Mouse (Mus musculus) urinary bladder, postnatal 25 days (tissue): ENCODE results near the gene Ror1.

Experiments used
- DNase-seq: peaks from one replicate; pipeline ENCODE4 v3.0.0; 2022; ENCODE audit warnings: low spot score

The Ror1 gene

DNA sequence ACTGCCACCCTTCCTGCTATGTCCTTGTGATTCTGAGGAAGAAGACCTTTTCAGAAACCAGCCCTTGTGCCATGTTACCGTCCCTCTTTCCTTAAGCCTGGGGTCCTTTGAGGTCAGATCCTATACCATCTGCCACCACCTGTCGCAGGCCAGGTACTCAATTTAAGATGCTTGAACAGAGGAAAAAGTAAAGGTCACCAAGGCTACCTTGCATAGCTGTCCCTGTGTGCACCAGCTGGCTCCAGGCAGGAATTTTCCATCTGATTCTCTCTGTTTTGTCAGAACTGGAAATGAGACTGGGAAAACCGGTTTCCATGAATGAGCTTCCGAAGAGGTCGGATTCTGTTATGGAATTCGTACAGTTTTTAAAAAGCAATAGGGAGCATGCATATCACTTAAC, 294.8 kb downstream of the Ror1 start:
- no peak for DNase-seq

DNA sequence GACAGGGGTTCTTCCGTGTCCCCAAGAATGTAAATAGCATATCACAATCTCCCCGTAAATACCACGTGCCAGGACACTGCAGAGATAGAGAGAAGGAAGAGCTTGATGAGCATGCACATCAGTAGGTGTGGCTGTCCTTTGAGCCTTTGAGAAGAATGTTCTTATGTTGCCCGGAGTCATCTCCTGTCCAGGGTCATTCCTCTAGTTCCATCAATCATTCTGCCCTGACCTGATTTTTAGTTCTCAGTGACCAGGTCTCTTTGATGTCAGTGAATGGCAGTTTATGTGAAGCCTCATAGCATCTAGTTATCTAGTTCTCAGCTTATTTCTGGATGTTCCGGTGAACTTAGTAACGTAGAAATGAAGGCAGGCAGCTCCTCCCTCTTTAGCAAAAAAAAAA, 295.4 kb downstream of the Ror1 start:
- DNase-seq = no peak

DNA sequence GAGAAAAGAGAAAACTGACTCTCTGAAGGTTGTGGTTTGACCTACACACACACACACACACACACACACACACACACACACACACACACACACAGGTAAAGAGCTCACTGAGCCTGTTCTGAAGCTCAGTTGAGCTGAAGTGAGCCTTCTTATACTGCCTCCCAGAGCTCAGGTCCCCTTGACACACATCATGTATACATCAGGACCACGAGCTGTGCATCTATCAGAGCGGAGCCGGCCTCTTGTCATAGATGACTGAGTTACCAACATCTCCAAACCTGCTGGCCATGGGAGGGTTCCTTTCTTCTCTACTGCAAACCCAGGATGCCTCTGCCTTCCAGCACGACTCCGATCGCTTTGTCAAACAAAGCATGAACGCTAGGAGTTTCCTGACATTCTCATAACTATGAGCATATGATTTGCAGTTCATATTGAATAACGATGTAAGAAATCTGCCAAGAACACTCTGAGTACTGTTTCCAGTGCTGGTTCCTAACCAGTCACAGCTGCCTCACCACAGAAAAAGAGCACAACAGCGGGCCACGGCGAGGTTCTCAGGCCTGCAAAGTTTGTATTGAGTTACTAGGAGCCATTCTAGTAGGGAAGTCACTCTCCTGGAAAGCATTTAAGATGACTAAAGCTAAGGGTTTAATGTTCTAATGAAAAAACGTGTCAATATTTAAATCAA, 297.9 kb downstream of the Ror1 start:
- no peak for DNase-seq

DNA sequence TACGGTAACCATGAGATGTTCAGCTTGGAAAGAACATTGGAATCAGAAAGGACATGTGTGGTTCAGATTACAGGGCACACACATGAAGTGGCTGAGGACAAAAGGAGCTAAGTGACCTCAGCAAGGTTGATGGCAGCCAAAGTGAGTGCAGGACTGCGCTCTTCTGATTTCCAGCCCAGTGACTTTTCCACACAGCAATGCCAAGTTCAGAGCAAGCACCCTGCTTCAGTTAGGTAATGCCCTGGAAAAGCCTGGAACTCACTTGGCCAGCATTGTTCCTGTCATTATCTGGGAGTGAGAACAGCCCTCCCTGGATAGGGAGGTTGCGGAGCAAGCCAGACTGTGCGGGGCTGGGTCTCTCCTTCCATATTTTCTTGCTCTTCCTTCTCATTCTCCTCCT, 299.8 kb downstream of the Ror1 start:
- DNase-seq = no peak

DNA sequence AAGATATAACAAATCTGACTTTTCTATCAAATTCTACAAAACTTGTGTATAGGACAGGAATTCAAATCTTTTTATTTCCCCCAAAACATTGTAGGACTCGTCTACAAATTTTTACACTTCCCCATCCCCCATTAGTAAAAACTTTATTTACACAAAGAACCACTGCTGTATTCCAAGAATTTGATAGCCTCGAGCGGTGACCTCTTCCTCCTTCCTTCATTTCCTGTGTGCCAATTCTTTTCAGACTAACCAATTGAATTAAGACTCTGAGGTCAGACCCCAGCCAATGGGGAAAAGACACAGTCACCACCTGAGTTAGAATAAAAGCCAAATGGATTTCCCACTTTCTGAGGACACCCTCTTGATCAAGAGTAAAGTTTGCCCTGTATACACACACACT, 302.5 kb downstream of the Ror1 start:
- no peak for DNase-seq

DNA sequence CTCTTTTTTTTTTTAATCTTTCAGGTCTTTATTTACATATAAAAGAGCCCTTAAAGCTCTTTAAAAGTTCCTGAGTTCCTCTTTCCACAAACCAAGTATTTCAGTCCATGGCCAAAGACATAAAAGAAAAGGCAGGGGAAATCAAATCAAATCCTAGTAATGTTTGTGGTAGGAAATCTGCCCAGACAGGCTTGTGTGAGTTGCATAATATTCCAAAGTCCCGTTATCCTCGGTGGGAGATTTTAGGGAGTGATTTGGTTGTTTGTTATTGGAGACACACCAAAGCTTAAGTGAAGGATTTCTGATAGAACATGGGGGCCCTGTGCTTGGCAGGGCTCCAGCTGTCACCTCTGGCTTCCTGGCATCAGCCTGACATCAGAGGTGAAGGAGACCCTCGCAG, 305.5 kb downstream of the Ror1 start:
- DNase-seq = no peak

DNA sequence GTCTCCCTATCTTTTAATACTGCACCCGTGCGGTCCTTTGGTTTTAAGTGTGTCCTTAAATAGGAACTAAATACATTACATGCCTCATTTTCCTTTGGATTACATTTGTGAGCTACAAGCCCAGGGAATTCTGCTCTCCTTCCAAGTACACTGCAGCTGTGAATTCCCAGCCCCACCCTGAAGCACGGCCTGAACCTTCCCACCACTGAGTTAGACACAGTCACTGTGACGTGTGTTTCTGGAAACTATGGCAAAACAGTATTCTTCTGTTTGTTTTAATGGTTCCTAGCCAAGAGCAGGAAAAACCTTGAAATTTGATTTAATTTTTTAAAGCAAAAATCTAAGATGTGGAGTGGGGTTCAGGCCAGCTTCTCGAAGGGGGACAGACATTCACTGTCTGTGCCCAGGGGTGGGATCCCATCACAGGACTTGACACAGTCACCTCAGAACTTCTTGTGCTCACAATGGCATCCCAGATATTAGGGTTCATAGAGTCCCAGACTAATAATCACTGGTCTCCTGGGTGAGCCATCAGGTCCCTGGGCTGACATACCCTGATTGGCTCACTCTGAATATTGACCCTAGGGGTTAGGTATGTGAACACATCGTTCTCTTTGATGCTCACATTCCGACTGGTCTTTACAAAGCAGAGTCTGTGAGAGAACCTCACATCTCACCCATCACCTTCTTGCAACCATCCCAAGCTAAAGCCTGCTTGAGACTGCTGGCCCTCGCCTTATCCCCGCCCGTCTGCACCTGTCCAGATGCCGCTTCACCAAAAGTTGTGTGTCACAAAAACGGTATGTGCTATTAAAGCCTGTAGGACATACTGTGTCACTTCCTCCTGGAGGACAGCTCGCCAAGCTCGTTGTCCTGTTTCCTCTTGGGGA, 306.2 kb downstream of the Ror1 start:
- no peak for DNase-seq

DNA sequence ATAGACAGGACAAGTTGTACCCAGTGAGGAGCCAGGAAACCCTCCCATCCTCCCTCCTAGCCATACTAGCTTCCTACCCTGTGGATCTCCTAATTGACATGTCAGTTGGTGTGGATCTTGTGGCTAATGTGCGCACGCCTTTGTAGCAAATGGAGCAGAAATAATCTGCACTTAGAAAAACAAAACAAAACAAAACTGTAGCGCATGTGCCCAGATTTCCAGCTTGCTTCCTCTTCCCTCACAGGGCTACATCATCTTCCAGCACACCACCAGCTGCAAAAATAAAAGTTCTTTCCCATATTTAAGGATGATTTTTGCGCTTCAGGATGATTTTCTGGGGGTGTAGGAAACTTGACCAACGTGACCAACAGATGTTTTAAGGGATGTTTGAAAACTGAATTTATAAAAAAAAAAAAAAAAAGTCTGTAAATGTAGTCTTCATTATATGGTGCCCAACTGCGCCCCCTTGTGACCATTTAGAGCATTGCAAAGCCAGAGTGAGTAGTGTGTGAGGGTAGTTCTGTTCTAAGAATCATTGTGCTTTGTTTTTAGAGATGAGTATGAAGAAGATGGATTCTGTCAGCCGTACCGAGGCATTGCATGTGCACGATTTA, 311.8 kb downstream of the Ror1 start:
- DNase-seq = peak; percentile 68

DNA sequence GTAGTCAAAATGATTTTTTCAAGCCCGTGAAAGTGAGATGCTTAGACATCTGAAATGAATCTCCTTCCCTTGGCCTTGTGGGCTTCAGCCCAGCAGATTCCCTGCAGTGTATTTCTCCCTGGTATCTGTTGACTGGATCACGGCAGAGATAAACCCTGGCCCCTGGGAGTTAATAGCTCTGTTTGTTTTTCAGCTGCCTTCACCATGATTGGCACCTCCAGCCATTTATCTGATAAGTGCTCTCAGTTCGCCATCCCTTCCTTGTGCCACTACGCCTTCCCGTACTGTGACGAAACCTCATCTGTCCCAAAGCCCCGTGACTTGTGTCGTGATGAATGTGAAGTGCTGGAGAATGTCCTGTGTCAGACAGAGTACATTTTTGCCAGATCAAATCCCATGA, 313.9 kb downstream of the Ror1 start:
- no peak for DNase-seq

DNA sequence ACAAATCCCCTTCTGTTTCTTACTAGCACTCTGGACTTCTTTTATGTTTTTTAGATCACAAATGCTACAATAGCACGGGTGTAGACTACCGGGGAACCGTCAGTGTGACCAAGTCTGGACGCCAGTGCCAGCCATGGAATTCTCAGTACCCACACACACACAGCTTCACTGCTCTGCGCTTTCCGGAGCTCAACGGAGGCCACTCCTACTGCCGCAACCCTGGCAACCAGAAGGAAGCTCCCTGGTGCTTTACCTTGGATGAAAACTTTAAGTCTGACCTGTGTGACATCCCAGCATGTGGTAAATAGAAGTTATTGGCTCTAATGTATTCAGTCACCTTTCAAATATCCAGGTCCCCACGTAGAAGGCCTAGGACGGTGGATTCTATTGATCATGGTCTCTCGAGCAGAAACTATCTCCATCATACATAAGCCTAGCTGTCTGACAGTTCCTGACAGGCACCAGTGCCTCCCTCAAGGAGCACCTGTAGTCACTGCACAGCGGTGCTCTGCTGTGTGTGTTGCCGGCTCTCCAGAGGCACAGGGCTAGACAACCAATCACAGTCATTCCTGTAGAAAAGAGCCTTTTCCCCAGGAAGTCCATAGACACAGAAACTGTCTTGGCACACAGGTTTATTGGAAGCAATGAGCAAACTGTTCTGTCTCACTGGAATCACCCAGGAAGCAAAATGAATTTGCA, 316.4 kb downstream of the Ror1 start:
- DNase-seq = no peak

DNA sequence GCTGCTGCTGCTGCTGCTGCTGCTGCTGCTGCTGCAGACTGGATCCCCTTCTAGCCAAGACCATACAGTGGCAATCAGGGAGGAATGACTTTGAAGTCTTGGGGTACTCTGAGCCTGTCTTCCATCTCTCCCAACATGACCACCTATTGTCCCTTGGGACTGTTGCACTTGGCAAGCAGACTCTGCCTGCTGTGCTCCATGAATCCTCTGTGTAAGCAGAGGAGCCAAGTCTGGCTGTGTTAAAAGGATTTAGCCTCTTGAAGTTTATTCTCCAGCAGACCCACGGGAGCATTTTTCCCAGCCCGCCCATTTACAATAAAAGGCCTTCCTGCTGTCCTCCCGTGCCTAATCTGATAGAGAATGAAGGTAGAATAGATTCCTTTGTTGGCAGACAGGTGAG, 327.2 kb downstream of the Ror1 start:
- no peak for DNase-seq

DNA sequence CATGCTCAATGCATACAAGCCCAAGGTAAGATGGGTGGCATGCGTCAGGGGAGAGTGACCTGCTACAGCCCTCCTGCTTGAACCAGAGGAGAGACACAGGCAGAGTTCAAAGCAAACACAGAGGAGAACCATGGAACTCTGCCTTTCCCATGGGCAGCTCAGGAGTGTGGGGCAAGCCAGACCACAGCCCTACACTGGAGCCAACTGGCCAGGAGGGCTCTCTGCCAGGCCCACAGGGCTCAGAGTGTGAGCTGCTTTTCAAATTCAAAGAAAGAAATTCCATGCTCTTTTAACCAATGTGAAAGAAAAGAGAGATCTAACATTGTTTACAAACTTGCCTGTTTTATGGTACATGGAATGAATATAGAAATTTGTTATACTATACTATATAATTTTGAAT, 330.5 kb downstream of the Ror1 start:
- no peak for DNase-seq

DNA sequence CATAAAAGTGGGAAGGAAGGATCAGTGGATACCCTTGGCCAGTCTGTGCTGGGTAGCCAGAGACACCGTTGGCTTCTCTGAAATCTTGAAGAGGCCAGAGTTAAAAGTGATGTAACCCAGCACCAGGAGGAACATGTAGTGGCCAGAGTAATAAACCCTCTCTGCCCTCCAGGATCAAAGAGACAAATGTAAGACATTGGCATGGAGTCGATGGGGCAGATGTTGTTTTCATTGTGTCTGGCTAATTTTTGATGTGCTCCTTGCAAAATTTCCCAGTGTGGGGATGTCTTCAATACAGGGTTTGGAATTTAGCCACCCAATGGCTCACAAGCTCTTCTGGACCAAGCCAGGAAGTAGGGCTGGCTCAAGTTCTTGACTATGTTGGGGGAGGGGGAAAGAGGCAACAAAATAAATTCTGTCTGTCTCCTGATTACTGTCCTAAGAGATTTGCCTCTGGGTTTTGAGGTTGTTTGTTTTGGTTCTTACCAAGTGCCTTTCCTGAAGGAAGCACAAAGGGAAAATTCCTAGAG, 333.8 kb downstream of the Ror1 start:
- no peak for DNase-seq

DNA sequence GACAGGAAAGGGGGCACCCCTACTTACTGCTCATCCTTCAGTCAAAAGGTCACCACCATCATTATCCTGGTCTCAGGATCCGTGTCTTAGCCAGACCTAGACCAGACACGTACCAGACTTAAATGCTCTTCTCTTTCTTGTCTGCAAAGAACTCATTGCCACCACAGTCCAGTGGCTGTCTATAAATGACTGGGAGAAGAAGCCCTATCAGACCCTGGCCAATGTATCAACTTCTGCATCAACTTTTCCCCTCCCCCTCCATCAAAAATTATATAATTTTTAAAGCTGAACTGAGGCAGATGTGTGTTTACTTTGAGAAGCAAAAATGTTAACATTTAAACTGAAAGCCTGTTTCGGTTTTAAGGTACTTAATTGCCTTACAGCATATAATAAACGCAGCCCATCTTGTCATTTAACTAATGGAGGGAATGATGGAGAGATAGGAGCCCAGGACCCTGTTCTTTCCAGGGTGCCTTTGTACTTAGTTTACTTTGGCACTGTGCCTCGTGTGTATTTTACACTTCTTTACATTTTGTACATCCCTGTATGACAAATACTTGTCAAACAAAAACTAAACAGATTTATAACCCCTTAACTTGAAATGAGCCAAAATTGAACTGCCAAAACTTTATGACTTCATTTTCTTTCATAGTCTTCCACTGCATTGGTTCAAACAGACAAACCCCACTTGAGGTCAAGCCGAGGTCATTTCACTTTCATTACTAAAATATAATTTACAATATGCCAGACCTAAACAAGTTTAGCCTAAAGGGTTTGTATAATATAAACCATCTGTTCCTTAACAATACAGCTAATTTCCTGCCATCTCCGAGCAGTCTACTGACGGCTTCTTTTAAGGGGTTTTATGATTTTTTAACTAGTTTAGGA, 339.9 kb downstream of the Ror1 start:
- DNase-seq = no peak

DNA sequence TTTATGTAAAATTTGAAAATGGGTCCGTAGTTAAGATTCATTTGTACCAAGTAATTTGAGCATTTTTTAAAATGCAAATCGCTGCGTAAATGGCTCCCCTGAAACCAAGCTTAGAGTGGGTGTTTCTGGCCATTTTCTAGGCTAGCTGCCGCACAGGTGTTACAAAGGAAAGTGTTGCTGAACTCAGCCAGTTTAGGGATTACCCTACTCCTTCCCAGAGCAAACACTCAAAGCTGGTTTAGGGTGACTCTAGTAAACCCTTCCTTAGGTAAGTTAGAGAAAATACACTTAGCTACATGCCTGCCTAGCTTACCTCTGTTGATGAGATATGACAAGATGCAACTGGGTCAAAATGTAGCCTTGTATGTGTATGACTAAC, 340.6 kb downstream of the Ror1 start:
- DNase-seq = no peak

DNA sequence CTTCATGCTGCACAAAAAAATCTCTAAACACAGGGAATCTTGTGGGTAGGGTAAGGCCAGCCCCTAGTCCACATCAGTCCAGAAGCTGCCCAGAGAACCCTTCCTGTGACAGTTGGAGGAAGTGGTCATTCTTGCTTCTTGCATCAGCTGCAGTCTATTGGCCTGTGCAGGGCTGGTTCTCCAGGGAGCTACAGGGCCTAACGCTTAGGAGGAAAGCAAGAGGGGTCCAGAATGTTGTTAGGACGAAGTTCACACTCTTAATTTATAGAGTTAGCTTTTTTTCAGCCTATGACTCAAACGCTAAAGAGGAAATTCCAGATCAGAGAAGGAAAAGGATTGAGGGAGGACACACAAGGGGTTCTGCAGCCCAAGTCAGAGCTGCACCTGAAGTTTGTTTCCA, 351.3 kb downstream of the Ror1 start:
- DNase-seq = no peak

DNA sequence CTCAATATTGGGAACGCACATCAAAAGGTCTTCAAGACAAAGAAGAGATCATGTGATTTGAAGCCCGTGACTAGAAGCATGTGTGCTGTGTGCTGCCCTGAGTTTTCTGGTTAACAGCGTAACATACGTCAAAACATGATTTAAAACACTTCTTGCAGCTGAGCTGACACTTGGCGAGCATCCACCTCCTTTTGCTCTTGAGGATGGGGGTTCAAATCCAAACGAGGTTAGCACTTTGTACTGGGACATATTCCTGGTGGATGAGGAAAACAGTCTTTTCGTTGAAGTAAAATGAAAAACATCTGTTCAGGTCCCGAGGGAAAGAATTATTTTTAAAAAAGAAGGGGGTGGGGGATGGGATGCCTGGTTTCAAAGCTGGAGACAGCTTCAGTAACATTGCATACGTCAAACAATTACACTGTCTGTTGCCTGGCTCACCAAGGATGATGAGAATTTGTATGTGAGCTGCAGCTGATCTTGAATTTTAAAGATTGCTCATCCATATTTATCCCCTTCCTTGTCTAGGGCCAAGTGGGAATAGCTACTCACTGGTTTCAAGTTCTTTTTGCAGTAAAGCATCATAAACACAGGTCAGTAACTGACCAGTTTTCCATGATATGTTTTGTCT, 367.0 kb downstream of the Ror1 start:
- DNase-seq = no peak

DNA sequence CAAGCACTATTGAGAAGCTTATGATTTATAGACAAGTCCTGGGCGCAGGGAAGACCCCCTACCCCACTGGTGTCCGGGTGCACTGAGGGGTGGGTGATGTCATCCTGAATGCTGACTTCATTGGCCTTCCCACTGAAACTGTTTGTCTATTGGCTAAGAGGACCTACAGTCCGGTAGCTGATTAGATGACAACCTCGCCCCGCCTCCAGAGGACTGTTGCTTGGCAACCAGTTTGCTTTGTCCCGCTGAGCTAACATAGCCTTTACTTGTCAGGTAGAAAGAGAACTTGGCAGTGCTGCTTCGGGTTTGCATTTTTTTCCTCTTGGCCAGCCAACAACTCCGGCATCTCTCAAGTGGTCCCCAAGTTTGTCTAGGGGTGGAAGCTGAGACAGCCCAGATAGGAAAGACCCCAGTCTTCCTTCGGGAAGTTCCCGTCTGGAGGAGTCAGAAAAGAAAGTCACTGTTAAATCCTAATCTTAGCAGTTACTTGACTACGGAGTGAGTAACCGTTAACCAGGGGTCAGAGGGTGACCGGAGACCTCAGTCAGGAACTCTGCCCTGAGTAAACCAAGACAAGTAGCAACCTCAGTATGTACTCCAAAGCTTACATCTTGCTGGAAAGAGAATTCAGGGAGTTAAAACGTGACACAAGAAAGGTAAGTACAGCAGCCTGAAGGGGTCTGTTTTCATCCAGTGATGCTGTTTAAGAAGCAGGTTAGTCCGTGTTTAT, 383.2 kb downstream of the Ror1 start, which contains the start of gene Ube2u:
TSS of gene Ube2u (plus strand) at position 258 of the 730 bp plus-strand sequence.
- DNase-seq = no peak

DNA sequence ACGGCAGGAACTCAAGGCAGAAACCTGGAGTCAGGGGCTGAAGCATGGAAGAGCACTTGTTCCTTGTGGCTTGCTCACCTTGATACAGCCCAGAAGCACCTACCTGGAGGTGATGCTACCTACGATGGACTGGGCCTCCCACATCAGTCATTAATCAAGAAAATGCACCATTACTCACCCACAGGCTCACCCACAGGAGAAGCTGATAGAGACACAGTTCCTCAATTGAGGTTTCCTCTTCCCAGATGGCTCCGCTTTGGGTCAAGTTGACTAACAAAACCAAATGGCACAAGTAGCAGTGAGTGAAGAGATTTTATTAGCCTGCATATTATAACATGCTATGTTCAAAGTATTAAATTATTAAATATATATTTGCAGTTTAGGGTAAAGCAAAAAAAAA, 392.9 kb downstream of the Ror1 start:
- DNase-seq = no peak
